Mouse (Mus musculus) midbrain, embryonic 10.5 days (tissue): ENCODE measurements around the gene A930004D18Rik. TPM values are rescaled to one million over a fixed set of nuclear protein-coding genes. Genes with fewer than 3 reads are reported as not detected.
"Not testable (repeated sequence)": the region's sequence is repeated elsewhere in the genome, so short reads cannot be mapped to it uniquely, and the experiment has no call there.

Experiments
- DNase-seq: peaks from one replicate; pipeline ENCODE4 v3.0.0-alpha.2; 2017; ENCODE audit warnings: low spot score
- H3K27ac ChIP-seq: fragments of 300-500 bp; sonication (generic); replicated peaks from 2 replicates; pipeline ENCODE4 v1.5.1; 2016; ENCODE audit warnings: mild to moderate bottlenecking
- H3K27me3 ChIP-seq: fragments of 300-500 bp; sonication (generic); 2 replicates; pipeline ENCODE4 v1.6.1; 2016; ENCODE audit warnings: low read depth, mild to moderate bottlenecking; ENCODE audit not compliant: poor library complexity, severe bottlenecking
- H3K36me3 ChIP-seq: fragments of 300-500 bp; sonication (generic); 2 replicates; pipeline ENCODE4 v1.6.1; 2016; ENCODE audit warnings: mild to moderate bottlenecking, moderate library complexity
- H3K4me1 ChIP-seq: fragments of 300-500 bp; sonication (generic); 2 replicates; pipeline ENCODE4 v1.6.1; 2016
- H3K4me3 ChIP-seq: fragments of 300-500 bp; sonication (generic); 2 replicates; pipeline ENCODE4 v1.5.1; 2016; ENCODE audit warnings: mild to moderate bottlenecking, moderate library complexity
- H3K9me3 ChIP-seq: fragments of 300-500 bp; sonication (generic); replicated peaks from 2 replicates; pipeline ENCODE4 v1.6.1; 2016; ENCODE audit warnings: mild to moderate bottlenecking
- WGBS: fragments of 180-500 bp; shearing (Covaris S2); methylation state at CpG from one replicate; pipeline ENCODE4 v1.1.7; 2016; 5-methylcytosine and 5-hydroxymethylcytosine counted together
- polyA plus RNA-seq: library from polyadenylated mRNA; unstranded; fragments of >200 nt; fragmentation: Nextera tagmentation; extraction: Ambion mirVana; gene quantifications from 2 replicates; pipeline ENCODE4 v1.2.1, GENCODE M21; 2016

Gene A930004D18Rik
- polyA plus RNA-seq, 1 experiment from 2014 or later = 25.0 TPM

- no peak overlapping the region for H3K4me3 ChIP-seq
- H3K36me3 ChIP-seq = no peaks in the 10 kb centered on the region
- H3K9me3 ChIP-seq = no peaks in the 10 kb centered on the region
- 88% methylated on average over 6 of the region's 6 CpGs for WGBS
- H3K27me3 ChIP-seq = no peaks in the 10 kb centered on the region
- no peak overlapping the region for H3K27ac ChIP-seq
- no peaks in the 10 kb centered on the region for H3K4me1 ChIP-seq
- no peak for DNase-seq
Observed at GRCm38 (mm10) chr2:18011226-18011625, 26.3 kb downstream of the A930004D18Rik start.

DNA sequence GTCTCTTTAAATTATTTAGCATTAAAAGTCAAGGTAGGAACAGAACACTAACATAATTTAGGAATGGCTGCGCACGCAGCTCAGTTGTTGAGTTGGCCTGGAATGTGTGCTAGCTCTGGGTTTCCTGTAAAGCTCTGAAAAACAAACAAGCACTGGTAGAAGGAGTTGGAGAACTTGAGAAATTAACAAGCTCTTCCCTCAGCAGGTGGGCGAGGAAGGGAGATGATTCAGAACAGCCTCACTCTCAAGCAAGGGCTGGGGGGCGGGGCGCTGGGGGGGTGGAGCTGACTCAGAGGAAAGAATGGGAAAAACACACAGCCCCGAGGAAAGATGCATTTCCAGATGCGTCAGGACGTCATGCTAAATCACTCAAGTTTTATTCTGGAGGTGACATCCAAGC lies 32.4 kb downstream of the A930004D18Rik start:
- Histone ChIP-seq H3K36me3 (no peaks in the 10 kb centered on the region), H3K4me3 (no peak overlapping the region), H3K27ac (no peak overlapping the region), H3K27me3 (no peaks in the 10 kb centered on the region), H3K9me3 (no peaks in the 10 kb centered on the region), H3K4me1 (peaks cover 7% of the 10 kb centered on the region)
- WGBS = 33% methylated on average over 8 of the region's 8 CpGs
- peak; percentile 23 for DNase-seq

DNA sequence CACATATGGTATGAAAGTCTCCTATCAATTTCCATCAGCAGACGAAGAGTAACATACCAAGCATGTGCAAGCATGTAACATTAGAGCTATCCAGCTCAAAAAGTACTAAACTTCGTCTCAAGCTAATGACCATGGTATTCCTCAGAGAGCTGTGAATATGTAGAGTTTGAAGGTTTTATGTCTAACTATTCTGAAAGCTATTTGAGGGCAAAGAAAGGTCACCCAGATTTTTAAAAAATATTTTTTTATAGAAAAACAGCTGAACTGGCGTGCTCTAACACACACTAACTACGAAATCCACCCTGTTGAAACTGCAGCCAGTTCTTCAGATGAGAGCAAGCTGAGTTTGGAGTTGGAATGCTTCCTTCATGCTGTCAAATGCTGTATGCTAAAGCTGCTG lies 33.3 kb downstream of the A930004D18Rik start:
- no peak for DNase-seq
- H3K4me1 ChIP-seq = peaks cover 7% of the 10 kb centered on the region
- H3K9me3 ChIP-seq = no peaks in the 10 kb centered on the region
- WGBS = 89% methylated on average over 4 of the region's 4 CpGs
- H3K27ac ChIP-seq = no peak overlapping the region
- H3K27me3 ChIP-seq = no peaks in the 10 kb centered on the region
- no peak overlapping the region for H3K4me3 ChIP-seq
- no peaks in the 10 kb centered on the region for H3K36me3 ChIP-seq

- DNase-seq = no peak
- 93% methylated on average over 3 of the region's 3 CpGs for WGBS
- H3K36me3 ChIP-seq = no peaks in the 10 kb centered on the region
- no peak overlapping the region for H3K4me3 ChIP-seq
- no peak overlapping the region for H3K27ac ChIP-seq
- peaks cover 7% of the 10 kb centered on the region for H3K4me1 ChIP-seq
- no peaks in the 10 kb centered on the region for H3K27me3 ChIP-seq
- no peaks in the 10 kb centered on the region for H3K9me3 ChIP-seq
Observed at GRCm38 (mm10) chr2:18002306-18002705, 35.2 kb downstream of the A930004D18Rik start.

DNA sequence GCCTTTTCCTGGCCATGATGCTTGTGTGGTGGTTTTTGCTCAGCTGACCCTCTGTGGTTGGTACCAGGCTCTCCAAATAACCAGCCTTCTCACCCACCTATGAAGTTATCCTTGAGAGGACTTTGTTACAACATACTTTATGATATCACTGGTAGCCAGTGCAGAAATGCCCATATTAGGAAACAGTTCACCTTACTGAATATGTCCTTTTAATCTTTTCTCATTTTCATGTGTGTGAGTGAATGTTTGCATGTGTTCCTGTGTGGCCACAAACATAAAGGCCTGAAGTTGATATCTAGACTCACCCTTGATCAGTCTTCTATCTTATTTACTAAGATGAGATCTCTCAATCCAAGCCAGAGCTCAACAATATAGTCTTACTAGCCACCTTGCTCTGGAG lies 40.7 kb downstream of the A930004D18Rik start, which contains the start of gene H2al2a:
Gene H2al2a (minus strand): TSS at position 101 of the 400 bp plus-strand sequence.
- Histone ChIP-seq H3K4me3 (no peak within 1 kb of the TSS), H3K9me3 (no peaks in the 10 kb centered on the region), H3K4me1 (no peaks in the 10 kb centered on the region), H3K36me3 (no peaks in the 10 kb centered on the region), H3K27ac (no peak within 1 kb of the TSS), H3K27me3 (no peaks in the 10 kb centered on the region)
- no peak for DNase-seq

DNA sequence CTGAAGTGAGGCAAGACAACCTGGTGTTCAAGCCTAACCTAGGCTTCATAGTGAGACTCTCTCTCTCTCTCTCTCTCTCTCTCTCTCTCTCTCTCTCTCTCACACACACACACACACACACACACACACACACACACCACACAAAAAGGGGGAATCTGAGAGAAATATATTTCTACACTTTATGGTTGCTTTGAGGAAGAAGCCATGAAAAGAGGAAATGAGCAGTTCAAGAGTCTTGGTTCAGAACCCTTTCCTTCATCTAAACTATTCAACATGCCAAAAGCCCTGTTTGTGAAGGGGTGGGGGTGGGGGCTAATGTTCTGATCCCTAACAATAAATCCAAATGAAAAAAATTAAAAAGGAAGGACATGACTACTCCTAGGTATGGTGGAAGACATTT lies 48.0 kb downstream of the A930004D18Rik start:
- Histone ChIP-seq H3K4me1 (peaks cover 3% of the 10 kb centered on the region; the same call in 1 of the 2 replicates), H3K4me3 (no peak overlapping the region), H3K27ac (no peak overlapping the region), H3K36me3 (no peaks in the 10 kb centered on the region), H3K9me3 (peaks cover 6% of the 10 kb centered on the region; the same call in 1 of the 2 replicates), H3K27me3 (no peaks in the 10 kb centered on the region)
- no peak for DNase-seq

DNA sequence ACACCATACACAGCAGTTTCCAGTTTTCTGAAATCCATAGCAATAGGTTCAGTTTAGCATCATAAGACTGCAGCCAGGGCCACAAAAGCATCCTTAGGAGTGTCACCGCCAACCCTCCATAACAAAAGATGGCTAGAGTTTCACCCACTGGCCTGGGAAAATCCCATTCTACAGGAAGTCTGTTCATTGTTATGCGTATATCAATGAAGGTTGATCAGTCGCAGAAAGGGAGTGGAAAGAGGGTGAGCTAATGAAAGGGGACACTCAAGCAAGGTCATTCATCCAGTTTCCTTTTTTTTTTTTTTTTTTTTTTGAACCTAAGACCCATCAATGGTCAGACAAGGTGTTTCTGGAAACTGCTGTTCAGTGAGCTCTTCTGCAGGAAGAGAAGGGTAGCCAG lies 48.4 kb downstream of the A930004D18Rik start:
- Histone ChIP-seq H3K27ac (no peak overlapping the region), H3K4me1 (peaks cover 3% of the 10 kb centered on the region; the same call in 1 of the 2 replicates), H3K27me3 (no peaks in the 10 kb centered on the region), H3K9me3 (peaks cover 6% of the 10 kb centered on the region; the same call in 1 of the 2 replicates), H3K4me3 (no peak overlapping the region), H3K36me3 (no peaks in the 10 kb centered on the region)
- DNase-seq = no peak
- WGBS = 54% methylated on average over 3 of the region's 3 CpGs

DNA sequence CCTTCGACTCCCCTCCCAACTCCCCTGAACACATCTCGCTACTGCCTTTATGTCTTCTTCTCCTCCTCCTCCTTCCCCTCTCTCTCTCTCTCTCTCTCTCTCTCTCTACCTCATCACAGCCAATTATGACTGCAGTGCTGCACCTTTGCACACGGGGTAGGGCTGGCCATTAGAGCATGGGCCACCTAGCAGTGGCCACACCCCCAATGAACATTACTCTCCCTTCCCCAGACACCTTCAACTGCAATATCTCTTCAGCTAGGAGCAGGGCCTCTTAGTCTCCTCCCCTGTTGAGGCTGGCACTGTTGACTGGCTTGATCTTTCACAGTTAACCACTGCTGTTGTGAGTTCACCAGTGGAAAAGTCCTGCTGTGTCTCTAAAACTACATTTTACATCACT lies 50.8 kb downstream of the A930004D18Rik start:
- Histone ChIP-seq H3K27ac (no peak overlapping the region), H3K9me3 (peaks cover 6% of the 10 kb centered on the region; the same call in 1 of the 2 replicates), H3K4me1 (peaks cover 3% of the 10 kb centered on the region; the same call in 1 of the 2 replicates), H3K4me3 (no peak overlapping the region), H3K27me3 (no peaks in the 10 kb centered on the region), H3K36me3 (no peaks in the 10 kb centered on the region)
- WGBS = 88% methylated on average over 3 of the region's 3 CpGs
- no peak for DNase-seq

- H3K36me3 ChIP-seq = no peaks in the 10 kb centered on the region
- H3K4me3 ChIP-seq = no peak overlapping the region
- no peaks in the 10 kb centered on the region for H3K27me3 ChIP-seq
- 96% methylated on average over 3 of the region's 3 CpGs for WGBS
- H3K27ac ChIP-seq = no peak overlapping the region
- peaks cover 3% of the 10 kb centered on the region; the same call in 1 of the 2 replicates for H3K4me1 ChIP-seq
- DNase-seq = no peak
- H3K9me3 ChIP-seq = peaks cover 3% of the 10 kb centered on the region; the same call in 1 of the 2 replicates
Observed at GRCm38 (mm10) chr2:17984774-17985173, 52.8 kb downstream of the A930004D18Rik start.

DNA sequence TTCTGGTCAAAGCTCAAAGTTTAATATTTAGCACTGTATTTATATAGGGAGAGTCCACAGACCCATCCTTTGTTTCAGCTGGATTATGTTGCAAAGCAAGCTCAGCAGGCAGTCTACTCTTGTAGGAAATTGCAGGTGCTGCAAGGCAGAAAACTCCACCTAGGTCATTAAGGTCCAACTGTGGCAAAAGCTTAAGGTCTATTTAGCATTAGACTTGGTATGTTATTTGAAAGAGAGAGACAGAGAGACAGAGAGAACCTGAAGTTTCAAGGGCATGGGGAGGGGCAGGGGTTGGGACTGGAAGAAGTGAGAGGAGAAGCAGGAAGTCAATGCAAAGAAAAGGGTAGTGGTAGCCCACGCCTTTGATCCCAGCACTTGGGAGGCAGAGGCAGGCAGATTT lies 54.8 kb downstream of the A930004D18Rik start:
- no peaks in the 10 kb centered on the region for H3K36me3 ChIP-seq
- no peaks in the 10 kb centered on the region for H3K4me1 ChIP-seq
- WGBS = 94% methylated on average over 1 of the region's 1 CpGs
- no peak overlapping the region for H3K4me3 ChIP-seq
- no peaks in the 10 kb centered on the region for H3K27me3 ChIP-seq
- no peak for DNase-seq
- H3K27ac ChIP-seq = no peak overlapping the region
- peaks cover 3% of the 10 kb centered on the region; the same call in 1 of the 2 replicates for H3K9me3 ChIP-seq

DNA sequence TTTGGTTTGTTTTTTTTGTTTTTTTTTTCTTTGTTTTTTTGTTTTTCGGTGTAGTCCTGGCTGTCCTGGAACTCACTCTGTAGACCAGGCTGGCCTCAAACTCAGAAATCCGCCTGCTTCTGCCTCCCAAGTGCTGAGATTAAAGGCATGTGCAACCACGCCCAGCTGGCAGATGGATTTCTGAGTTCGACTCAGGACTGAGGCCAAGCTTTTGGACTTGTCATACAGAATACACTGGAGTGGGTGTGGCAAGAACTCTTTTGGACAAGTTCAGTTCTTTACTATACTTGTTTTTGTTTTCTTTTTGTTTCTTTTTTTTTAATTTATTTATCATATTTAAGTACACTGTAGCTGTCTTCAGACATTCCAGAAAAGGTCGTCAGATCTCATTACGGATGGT lies 58.8 kb downstream of the A930004D18Rik start:
- no peak for DNase-seq

DNA sequence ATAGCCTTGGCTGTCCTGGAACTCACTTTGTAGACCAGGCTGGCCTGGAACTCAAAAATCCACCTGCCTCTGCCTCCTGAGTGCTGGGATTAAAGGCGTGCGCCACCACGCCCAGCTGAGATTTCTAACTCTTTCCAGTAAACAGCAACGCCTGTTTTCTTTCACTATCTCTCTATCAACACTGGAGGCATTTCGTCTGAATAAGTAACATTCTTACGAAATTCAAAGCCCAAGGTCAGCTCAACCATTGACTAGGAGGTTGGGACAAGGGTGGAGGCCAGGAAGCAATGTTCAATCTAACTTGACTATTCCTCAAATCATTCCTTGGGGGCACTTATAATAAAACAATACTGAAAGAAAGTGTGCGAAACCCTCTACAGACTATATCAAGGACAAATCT lies 59.3 kb downstream of the A930004D18Rik start:
- WGBS = 94% methylated on average over 7 of the region's 7 CpGs
- H3K4me3 ChIP-seq, H3K36me3 ChIP-seq, H3K27ac ChIP-seq, H3K27me3 ChIP-seq, DNase-seq, H3K9me3 ChIP-seq: not testable (repeated sequence)
- H3K4me1 ChIP-seq = peaks cover 15% of the 10 kb centered on the region

More for the DNA sequence above, 58.8 kb downstream of the A930004D18Rik start:
- H3K4me1 ChIP-seq = peaks cover 12% of the 10 kb centered on the region
- WGBS = 90% methylated on average over 6 of the region's 6 CpGs
- H3K27ac ChIP-seq = no peak overlapping the region
- no peaks in the 10 kb centered on the region for H3K9me3 ChIP-seq
- H3K4me3 ChIP-seq = no peak overlapping the region
- no peaks in the 10 kb centered on the region for H3K27me3 ChIP-seq
- no peaks in the 10 kb centered on the region for H3K36me3 ChIP-seq

DNA sequence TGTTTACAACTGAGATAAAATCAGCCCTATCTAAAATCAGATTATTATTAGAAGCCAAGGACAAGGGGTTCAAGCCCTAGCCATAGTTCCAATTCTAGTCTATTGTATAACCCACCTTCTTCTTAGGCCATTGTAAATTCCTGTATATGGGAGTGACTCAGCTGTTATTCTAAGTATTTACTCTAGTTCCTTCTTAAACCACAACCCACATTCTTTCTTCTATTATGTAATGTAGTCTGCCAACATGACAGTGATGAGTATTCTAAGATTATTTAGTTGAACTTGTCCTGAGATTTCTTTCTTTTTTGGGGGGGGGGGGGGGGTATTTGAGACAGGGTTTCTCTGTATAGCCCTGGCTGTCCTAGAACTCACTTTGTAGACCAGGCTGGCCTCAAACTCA lies 59.9 kb downstream of the A930004D18Rik start:
- peaks cover 15% of the 10 kb centered on the region for H3K4me1 ChIP-seq
- H3K4me3 ChIP-seq, H3K9me3 ChIP-seq, H3K36me3 ChIP-seq, H3K27me3 ChIP-seq, H3K27ac ChIP-seq, DNase-seq: not testable (repeated sequence)
